Mouse (Mus musculus): ENCODE measurements around the gene Zfp385a.

DNA sequence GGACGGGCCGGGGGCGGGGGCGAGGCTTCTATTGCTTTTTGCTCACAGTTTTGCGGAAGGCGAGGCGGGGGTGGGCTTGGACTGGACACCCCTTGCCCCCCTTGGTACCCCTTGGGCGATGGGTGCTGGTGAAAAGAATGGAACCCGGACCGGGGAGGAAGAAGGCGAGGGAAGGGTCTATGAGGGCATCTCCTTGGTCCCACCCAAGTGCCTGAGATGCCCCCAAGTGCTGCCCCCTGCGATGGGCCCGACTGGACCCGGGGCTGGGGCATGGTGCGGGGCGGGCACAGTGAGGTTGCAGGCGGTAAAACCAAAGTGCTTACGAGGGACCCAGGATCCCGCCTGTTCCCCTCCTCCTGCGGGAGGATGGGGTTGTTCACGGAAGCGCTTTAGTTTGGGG, 25.7 kb downstream of the Zfp385a start:
- TF ChIP-seq CTCF (IDR thresholded peaks at IDR 0.05; ENCODE audit: extremely low read depth, insufficient read depth, insufficient read length, insufficient replicate concordance) (no peak), POLR2A (IDR thresholded peaks at IDR 0.05; ENCODE audit: low read depth, low read length) (no peak)
